Mouse (Mus musculus): ENCODE data around the gene Olfr804.

Olfr804 gene

GRCm38 (mm10) chr10:129702910-129703309 is at the start of gene Olfr804:
TSS of gene Olfr804 (plus strand) at chr10:129703210.
- DNase-seq (ENCODE audit: low spot score in 2 of 2), result no peak

DNA sequence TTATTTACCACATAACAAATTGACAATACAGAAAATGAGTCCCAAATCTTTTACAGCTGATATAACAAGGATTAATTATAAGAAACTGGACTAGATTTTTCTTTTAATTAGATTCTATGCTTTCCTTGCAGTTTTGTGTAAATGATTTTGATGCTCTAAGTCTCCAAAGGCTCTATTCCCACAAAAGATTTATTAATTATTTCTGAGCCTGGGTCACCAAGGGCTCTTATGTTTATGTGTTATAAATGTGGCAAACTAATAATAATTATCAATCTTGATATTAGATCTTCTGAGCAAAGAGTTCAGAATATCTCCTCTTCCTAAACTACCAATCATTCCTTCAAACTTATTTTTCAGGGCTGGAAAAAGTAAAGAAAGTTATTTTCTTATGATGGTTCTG is 45.6 kb upstream of the Olfr804 start, which contains the start of gene Olfr800:
Gene Olfr800, plus strand, starts transcription at position 301 of the 400 bp plus-strand sequence.
- no peak for DNase-seq (ENCODE audit: low spot score in 2 of 2)

DNA sequence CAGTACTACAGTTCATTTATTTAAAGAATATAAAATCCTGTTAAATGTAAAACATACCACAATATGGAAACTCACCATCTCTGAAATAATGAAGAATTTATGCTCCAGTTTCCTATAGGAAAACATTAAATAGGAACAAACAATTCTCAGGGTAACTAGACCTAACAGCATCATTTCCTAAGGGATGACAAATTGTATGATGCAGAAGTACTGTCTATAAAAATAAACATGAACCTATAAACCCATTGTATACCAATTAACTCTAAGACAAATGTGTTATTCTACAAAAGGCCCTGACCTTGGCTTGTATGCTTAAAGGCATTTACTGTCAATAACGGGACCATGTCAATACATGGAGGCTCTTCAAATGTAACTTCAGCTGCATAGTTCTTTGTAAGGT is 29.2 kb upstream of the Olfr804 start, which contains the start of gene Olfr801:
Gene Olfr801, minus strand, starts transcription at position 101 of the 400 bp plus-strand sequence.
- DNase-seq (ENCODE audit: low spot score in 2 of 2), result no peak

DNA sequence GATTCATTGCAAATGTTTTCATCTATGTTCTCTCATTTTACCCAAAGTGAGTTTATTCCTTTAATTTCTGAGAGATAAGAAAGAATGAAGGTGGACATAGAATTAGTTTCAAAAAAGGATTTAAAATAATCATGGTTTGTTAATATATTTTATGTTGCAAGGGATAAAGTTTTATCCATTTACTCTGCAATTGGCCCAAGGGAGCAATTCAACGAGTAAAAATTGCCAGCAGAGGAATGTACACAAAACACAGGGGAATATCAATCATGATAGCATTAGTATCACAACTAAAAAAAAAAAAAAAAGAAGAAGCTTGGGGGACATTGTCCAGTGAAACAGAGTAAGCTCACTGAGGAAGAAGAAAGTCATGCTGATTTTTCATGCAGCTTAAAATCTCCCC is 14.9 kb upstream of the Olfr804 start, which contains the start of gene Olfr802:
Gene Olfr802, minus strand, starts transcription at position 101 of the 400 bp plus-strand sequence.
- DNase-seq (ENCODE audit: low spot score in 2 of 2), result no peak

DNA sequence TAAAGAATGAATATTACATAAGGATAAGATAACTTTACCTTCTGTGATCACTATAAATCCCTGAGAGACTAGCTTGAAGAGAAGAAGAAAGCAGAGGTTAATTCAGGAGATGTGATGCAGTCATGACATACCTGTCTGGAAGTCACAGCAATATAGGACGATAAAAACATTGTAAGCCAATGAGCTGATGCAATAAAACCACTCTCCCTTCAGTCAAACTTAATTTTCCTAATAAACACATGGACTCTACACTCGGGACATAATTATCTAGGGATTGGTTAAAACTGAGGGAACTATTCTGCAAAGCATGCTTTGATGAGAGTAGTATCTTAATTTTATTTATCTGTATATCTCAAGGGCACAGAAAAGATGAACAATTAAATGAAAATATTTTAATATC is 8.8 kb upstream of the Olfr804 start, which contains the start of gene Olfr803:
Gene Olfr803, minus strand, starts transcription at position 101 of the 400 bp plus-strand sequence.
- DNase-seq (ENCODE audit: low spot score in 2 of 2), result no peak

GRCm38 (mm10) chr10:129729275-129729674 is 26.3 kb downstream of the Olfr804 start, which contains the start of gene Olfr805:
TSS of gene Olfr805 (minus strand) at chr10:129729375.
- no peak for DNase-seq (ENCODE audit: low spot score in 2 of 2)

GRCm38 (mm10) chr10:129741821-129742220 is 38.8 kb downstream of the Olfr804 start, which contains the start of gene Olfr806:
TSS of gene Olfr806 (minus strand) at chr10:129741921.
- DNase-seq (ENCODE audit: low spot score in 2 of 2), result no peak

DNA sequence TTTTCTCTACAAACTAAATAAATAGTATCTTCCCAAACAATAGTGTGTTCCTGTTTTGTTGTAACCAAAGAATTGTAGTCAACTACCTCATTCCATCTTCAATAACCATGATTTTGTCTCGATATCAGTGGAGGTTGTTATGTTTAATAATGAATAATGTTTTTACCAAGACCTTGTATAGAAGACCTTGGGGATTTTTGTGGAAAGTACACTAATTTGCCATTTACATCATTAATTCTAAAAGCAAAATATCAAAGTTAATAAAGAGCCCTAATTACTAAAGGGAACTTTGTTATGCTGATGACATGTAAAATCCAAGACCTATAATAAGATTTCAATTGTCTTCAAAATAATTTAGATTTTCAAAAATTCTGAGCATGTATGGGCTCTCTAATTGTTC is 54.7 kb downstream of the Olfr804 start, which contains the start of gene Olfr807:
Gene Olfr807, minus strand, starts transcription at position 101 of the 400 bp plus-strand sequence.
- no peak for DNase-seq (ENCODE audit: low spot score in 2 of 2)
